Mouse (Mus musculus) hindbrain, embryonic 11.5 days (tissue): ENCODE results near the gene Ints12. TPM values are rescaled to one million over a fixed set of nuclear protein-coding genes. Genes with fewer than 3 reads are reported as not detected.

Experiments used
- ATAC-seq: fragments of 200-750 bp; cut with Nextera tagmentation; 2 replicates; pipeline ENCODE4 v1.8.0; 2017; ENCODE audit warnings: mild to moderate bottlenecking, moderate TSS enrichment, moderate library complexity; ENCODE audit not compliant: low FRiP score
- DNase-seq: peaks from one replicate; pipeline ENCODE4 v3.0.0-alpha.2; 2015; ENCODE audit warnings: low spot score
- H3K27ac ChIP-seq: fragments of 300-500 bp; sonication (generic); 2 replicates; pipeline ENCODE4 v1.5.1; 2014; ENCODE audit warnings: mild to moderate bottlenecking, low read depth, low read length
- H3K27me3 ChIP-seq: fragments of 300-500 bp; sonication (generic); 2 replicates; pipeline ENCODE4 v1.6.1; 2014; ENCODE audit warnings: mild to moderate bottlenecking, low read length, moderate library complexity, mixed read lengths; ENCODE audit not compliant: control insufficient read depth, insufficient read depth
- H3K36me3 ChIP-seq: fragments of 300-500 bp; sonication (generic); 2 replicates; pipeline ENCODE4 v1.6.1; 2014; ENCODE audit warnings: mild to moderate bottlenecking, low read length, moderate library complexity, mixed read lengths; ENCODE audit not compliant: control insufficient read depth, insufficient read depth
- H3K4me1 ChIP-seq: fragments of 300-500 bp; sonication (generic); replicated peaks from 2 replicates; pipeline ENCODE4 v1.6.1; 2014; ENCODE audit warnings: low read length, mixed read lengths; ENCODE audit not compliant: control insufficient read depth, insufficient read depth
- H3K4me2 ChIP-seq: fragments of 300-500 bp; sonication (generic); replicated peaks from 2 replicates; pipeline ENCODE4 v1.6.1; 2014; ENCODE audit warnings: mild to moderate bottlenecking, low read depth, low read length
- H3K4me3 ChIP-seq: fragments of 300-500 bp; sonication (generic); 2 replicates; pipeline ENCODE4 v1.5.1; 2014; ENCODE audit warnings: low read depth, low read length
- H3K9ac ChIP-seq: fragments of 300-500 bp; sonication (generic); 2 replicates; pipeline ENCODE4 v1.6.1; 2014; ENCODE audit warnings: low read depth, low read length
- H3K9me3 ChIP-seq: fragments of 300-500 bp; sonication (generic); 2 replicates; pipeline ENCODE4 v1.6.1; 2016; ENCODE audit warnings: low read length; ENCODE audit not compliant: control insufficient read depth
- WGBS: fragments of 180-500 bp; shearing (Covaris S2); extraction: QIAGEN DNeasy Blood & Tissue Kit; methylation state at CpG from one replicate; pipeline ENCODE4 v1.1.7; 2014; 5-methylcytosine and 5-hydroxymethylcytosine counted together
- polyA plus RNA-seq: library from polyadenylated mRNA; unstranded; fragments of >200 nt; fragmentation: Nextera tagmentation; extraction: Ambion mirVana; gene quantifications from 2 replicates; pipeline ENCODE4 v1.2.1, GENCODE M21; 2014

The Ints12 gene
- polyA plus RNA-seq, 1 experiment from 2014 or later = 23.3 TPM

DNA sequence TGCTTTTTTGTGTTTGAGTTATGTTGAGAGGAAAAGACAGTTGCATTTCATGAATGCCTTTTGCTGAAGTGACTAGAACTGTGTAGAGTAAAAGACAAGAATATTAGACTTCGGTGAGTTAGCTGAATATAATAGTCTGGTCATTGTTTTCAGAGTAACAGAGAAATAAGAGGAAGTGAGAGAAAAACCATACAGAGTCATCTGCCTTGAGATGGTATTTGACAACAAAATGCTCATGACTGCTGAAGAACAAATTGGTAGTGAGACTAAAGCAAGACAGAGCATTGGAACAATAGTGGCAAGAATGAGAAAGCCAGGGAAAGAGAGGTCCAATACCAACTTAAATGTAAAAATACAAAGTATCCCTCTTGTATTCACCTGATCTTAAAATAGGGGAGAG lies 1.3 kb downstream of the Ints12 start:
- no peak for DNase-seq
- Histone ChIP-seq H3K27me3 (no peaks in the 10 kb centered on the region), H3K36me3 (no peaks in the 10 kb centered on the region), H3K27ac (no peak overlapping the region), H3K4me3 (peak overlapping the region; percentile 64), H3K4me1 (no peaks in the 10 kb centered on the region), H3K9me3 (no peaks in the 10 kb centered on the region), H3K4me2 (peak overlapping the region; percentile 53), H3K9ac (peak overlapping the region; percentile 88; the same call in 1 of the 2 replicates)
- no peak for ATAC-seq
- WGBS = 91% methylated on average over 1 of the region's 1 CpGs

DNA sequence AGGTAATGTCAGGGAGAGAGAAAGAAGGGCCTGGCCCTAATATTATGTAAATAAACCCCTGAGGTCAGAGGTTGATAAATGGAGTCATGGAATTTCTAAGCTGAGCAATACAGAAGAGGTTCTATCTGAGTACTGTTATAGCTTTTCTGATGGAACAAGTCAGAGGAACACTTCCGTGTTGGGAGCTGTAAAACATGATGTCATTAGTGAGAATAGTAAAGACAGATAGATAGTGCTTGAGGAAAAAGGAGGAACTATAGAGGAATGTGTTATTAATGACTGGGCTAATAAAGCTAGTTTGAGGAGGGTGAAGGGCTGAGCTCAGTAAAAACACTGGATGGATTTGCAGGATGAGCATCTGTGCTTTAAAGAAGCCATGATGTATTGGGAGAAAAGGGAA lies 2.7 kb downstream of the Ints12 start:
- Histone ChIP-seq H3K9ac (no peak overlapping the region), H3K27ac (no peak overlapping the region), H3K4me1 (no peaks in the 10 kb centered on the region), H3K27me3 (no peaks in the 10 kb centered on the region), H3K9me3 (no peaks in the 10 kb centered on the region), H3K4me2 (no peak overlapping the region), H3K36me3 (0 out of 2 replicates have a peak, but pooled peaks cover 2% of the 10 kb centered on the region), H3K4me3 (no peak overlapping the region)
- ATAC-seq = no peak
- WGBS = 82% methylated on average over 1 of the region's 1 CpGs
- DNase-seq = no peak

DNA sequence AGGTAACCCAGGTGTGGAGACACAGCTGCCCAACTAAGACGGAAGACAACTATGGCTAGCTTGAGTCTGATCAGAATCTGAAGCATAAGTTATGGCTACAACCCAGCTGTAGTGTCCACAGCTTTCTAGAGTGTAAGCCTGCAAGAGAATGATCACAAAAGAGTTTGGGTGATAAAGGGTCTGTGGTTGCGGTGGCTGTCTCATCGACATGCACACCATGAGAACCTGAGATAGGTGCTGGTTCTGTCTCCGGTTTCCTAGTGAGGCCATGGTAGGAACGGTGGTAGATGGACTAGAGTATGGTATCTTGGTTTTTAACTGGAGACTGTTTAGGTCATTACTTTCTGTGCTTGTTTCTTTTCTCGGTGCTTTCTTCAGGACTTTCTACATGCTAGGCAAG lies 6.3 kb downstream of the Ints12 start:
- Histone ChIP-seq H3K4me1 (no peaks in the 10 kb centered on the region), H3K9ac (no peak overlapping the region), H3K27me3 (no peaks in the 10 kb centered on the region), H3K36me3 (0 out of 2 replicates have a peak, but pooled peaks cover 6% of the 10 kb centered on the region), H3K27ac (no peak overlapping the region), H3K4me2 (no peak overlapping the region), H3K9me3 (no peaks in the 10 kb centered on the region), H3K4me3 (no peak overlapping the region)
- no peak for ATAC-seq
- DNase-seq = no peak
- WGBS = 94% methylated on average over 6 of the region's 6 CpGs

DNA sequence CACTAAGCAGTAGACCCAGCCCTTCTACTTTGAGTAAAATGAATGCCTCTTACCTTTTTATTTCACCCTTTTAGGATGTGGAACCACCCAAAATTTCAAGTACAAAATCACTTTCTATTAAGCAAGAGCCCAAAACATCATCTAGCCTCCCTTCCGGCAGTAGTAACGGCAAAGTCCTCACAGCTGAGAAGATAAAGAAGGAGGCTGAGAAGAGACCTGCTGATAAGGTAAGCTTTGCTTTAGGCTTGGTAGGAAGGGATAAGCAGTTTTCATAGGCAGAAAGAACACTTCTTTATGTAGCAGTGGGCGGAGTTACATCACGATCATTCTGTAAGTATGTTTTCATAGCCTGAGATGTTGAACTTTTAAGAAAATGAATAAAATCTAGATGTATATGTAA lies 6.7 kb downstream of the Ints12 start:
- no peaks in the 10 kb centered on the region for H3K4me1 ChIP-seq
- no peak overlapping the region for H3K4me3 ChIP-seq
- ATAC-seq (no peak), DNase-seq (no peak)
- H3K4me2 ChIP-seq = no peak overlapping the region
- 96% methylated on average over 4 of the region's 4 CpGs for WGBS
- 0 out of 2 replicates have a peak, but pooled peaks cover 6% of the 10 kb centered on the region for H3K36me3 ChIP-seq
- H3K27ac ChIP-seq = no peak overlapping the region
- H3K9ac ChIP-seq = no peak overlapping the region
- H3K27me3 ChIP-seq = no peaks in the 10 kb centered on the region
- no peaks in the 10 kb centered on the region for H3K9me3 ChIP-seq

DNA sequence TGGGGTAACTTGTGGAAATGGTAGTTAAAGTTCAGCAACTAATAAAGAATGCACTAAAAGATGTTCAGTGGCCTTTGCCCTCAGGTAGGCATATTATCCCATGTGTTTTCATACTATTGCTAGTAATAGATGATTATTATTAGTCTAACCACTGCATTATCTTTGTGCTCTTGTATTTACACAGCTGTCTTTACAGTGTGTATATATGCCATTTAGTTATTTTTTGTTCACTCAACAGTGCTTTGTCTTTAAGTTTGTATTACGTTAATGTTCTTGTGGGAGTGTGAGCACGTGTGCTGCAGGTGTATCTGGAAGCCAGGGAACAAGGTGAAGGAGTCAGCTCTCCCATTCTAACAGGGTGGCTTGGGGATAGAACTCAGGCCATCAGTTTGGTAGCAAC lies 7.3 kb downstream of the Ints12 start:
- DNase-seq = no peak
- 98% methylated on average over 2 of the region's 2 CpGs for WGBS
- ATAC-seq = no peak
- H3K27ac ChIP-seq = no peak overlapping the region
- H3K27me3 ChIP-seq = no peaks in the 10 kb centered on the region
- no peak overlapping the region for H3K4me3 ChIP-seq
- H3K4me2 ChIP-seq = no peak overlapping the region
- peaks cover 7% of the 10 kb centered on the region; the same call in 1 of the 2 replicates for H3K36me3 ChIP-seq
- H3K9ac ChIP-seq = no peak overlapping the region
- H3K4me1 ChIP-seq = no peaks in the 10 kb centered on the region
- no peaks in the 10 kb centered on the region for H3K9me3 ChIP-seq

DNA sequence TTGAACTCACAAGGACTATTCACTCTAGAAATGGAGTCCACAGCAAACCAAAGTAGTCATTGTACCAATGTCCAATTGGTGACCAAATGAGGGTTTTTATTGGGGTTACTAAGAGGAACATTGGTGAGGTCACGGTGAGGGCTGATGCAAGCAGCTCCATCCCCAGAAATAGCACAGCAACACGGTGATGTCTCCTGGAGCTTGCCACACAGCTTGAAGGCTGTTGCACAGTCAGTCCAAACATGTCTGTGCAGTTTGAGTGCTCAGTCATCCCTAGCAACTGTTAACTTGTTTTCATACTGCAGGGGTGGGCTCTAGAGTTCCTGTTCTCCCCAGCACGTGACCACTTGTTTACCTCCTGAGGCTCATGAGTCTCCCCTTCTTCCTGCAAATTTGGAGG lies 12.1 kb downstream of the Ints12 start:
- Histone ChIP-seq H3K4me2 (no peak overlapping the region), H3K4me1 (no peaks in the 10 kb centered on the region), H3K4me3 (no peak overlapping the region), H3K27me3 (no peaks in the 10 kb centered on the region), H3K27ac (no peak overlapping the region), H3K9me3 (no peaks in the 10 kb centered on the region), H3K9ac (no peak overlapping the region), H3K36me3 (peaks cover 6% of the 10 kb centered on the region; the same call in 1 of the 2 replicates)
- ATAC-seq (no peak), DNase-seq (no peak)
- WGBS = 89% methylated on average over 3 of the region's 3 CpGs

DNA sequence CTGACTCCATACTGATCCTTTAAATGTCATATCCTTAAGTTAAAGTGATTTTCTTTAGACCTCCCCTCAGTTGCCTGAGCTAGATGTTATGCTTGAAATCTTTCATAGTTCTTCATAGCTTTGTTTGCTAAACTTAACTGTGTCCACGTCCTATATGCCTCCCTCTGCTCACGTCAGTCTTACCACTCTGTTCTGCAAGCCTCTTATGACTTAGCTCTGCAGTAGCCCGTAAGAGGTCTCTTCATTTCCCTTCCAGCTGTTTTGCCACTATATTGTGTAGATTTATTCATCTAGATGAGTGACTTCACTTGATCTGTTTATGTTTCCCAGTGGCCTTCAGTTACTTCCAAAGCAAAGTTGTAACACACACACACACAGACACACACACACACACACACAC lies 12.8 kb downstream of the Ints12 start:
- Histone ChIP-seq H3K4me2 (no peak overlapping the region), H3K36me3 (peaks cover 6% of the 10 kb centered on the region; the same call in 1 of the 2 replicates), H3K4me1 (no peaks in the 10 kb centered on the region), H3K9ac (no peak overlapping the region), H3K4me3 (no peak overlapping the region), H3K27ac (no peak overlapping the region), H3K27me3 (no peaks in the 10 kb centered on the region), H3K9me3 (no peaks in the 10 kb centered on the region)
- no peak for DNase-seq
- whole genome bisulfite sequencing = 98% methylated on average over 3 of the region's 3 CpGs
- no peak for ATAC-seq

DNA sequence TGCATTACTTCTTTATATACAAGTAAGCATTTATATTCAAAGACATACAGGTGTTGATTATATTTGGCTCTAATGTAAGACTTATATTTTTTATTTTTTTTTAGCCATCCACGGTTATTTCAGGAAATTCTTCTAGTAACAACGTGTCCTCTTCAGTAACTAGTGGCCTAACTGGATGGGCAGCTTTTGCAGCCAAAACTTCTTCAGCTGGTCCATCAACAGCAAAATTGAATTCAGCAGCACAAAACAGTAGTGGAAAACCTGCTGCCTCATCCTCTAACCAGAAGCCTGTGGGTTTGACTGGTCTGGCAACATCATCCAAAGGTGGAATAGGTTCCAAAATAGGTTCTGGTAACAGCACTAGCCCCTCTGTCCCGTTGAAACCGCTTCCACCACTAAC lies 17.1 kb downstream of the Ints12 start:
- no peak overlapping the region for H3K9ac ChIP-seq
- no peak overlapping the region for H3K4me2 ChIP-seq
- ATAC-seq (no peak), DNase-seq (no peak)
- no peaks in the 10 kb centered on the region for H3K9me3 ChIP-seq
- no peaks in the 10 kb centered on the region for H3K4me1 ChIP-seq
- no peak overlapping the region for H3K4me3 ChIP-seq
- 95% methylated on average over 4 of the region's 4 CpGs for WGBS
- H3K36me3 ChIP-seq = peaks cover 2% of the 10 kb centered on the region; the same call in 1 of the 2 replicates
- no peak overlapping the region for H3K27ac ChIP-seq
- H3K27me3 ChIP-seq = no peaks in the 10 kb centered on the region

DNA sequence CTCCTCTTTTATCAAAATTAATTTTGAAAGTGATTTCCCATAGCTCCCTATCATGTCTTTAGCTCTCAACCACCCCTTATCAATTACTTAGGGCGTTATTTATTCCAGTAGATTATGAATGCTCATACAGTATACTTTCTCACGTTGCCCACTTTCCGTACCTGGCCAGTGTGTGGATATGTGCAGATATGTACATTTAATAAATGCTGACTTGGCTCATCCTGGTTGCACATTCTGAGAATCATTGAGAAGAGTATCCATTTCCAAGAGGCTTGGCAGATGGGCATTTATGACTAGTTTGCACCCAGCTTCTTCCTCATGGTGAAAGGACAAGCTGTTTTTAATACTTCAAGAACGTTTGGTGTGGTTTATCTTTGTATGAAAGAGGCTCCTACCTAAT lies 18.2 kb downstream of the Ints12 start:
- no peaks in the 10 kb centered on the region for H3K4me1 ChIP-seq
- no peak overlapping the region for H3K4me2 ChIP-seq
- H3K9me3 ChIP-seq = no peaks in the 10 kb centered on the region
- DNase-seq (no peak), ATAC-seq (no peak)
- H3K27me3 ChIP-seq = no peaks in the 10 kb centered on the region
- no peak overlapping the region for H3K27ac ChIP-seq
- H3K4me3 ChIP-seq = no peak overlapping the region
- H3K36me3 ChIP-seq = no peaks in the 10 kb centered on the region
- H3K9ac ChIP-seq = no peak overlapping the region
- WGBS = 92% methylated on average over 4 of the region's 4 CpGs
